Mouse (Mus musculus) thymus, adult 2 months (tissue): ENCODE data around the gene Mtmr4.

ENCODE experiments used
- CTCF ChIP-seq: fragments of 200-500 bp; IDR thresholded peaks from 2 replicates; pipeline ENCODE4 v1.5.1; 2012; ENCODE audit warnings: mild to moderate bottlenecking, control low read depth, low read length, moderate library complexity, borderline replicate concordance; ENCODE audit not compliant: control insufficient read depth, poor library complexity, insufficient read depth; ENCODE audit errors: extremely low read depth
- POLR2A ChIP-seq: fragments of 200-500 bp; IDR thresholded peaks from 2 replicates; pipeline ENCODE4 v1.6.1; 2012; ENCODE audit warnings: mild to moderate bottlenecking, low read length, control low read depth, moderate library complexity; ENCODE audit not compliant: control insufficient read depth, poor library complexity, insufficient read depth; ENCODE audit errors: extremely low read depth

- TF ChIP-seq CTCF (no peak), POLR2A (no peak)
Measured at GRCm38 (mm10) chr11:87583291-87584034, 8.5 kb upstream of the Mtmr4 start.
